Mouse (Mus musculus) limb, embryonic 10.5 days (tissue): Measurements from ENCODE around the gene Mid1. TPM values are rescaled to one million over a fixed set of nuclear protein-coding genes. Genes with fewer than 3 reads are reported as not detected.
"Not testable (repeated sequence)": the region's sequence is repeated elsewhere in the genome, so short reads cannot be mapped to it uniquely, and the experiment has no call there.

Experiments
- DNase-seq: peaks from one replicate; pipeline ENCODE4 v3.0.0-alpha.2; 2017; ENCODE audit warnings: low spot score
- H3K27ac ChIP-seq: fragments of 300-500 bp; sonication (generic); 2 replicates; pipeline ENCODE4 v1.5.1; 2016; ENCODE audit warnings: mild to moderate bottlenecking
- H3K27me3 ChIP-seq: fragments of 300-500 bp; sonication (generic); 2 replicates; pipeline ENCODE4 v1.6.1; 2016; ENCODE audit warnings: low read depth, mild to moderate bottlenecking; ENCODE audit not compliant: poor library complexity, severe bottlenecking
- H3K36me3 ChIP-seq: fragments of 300-500 bp; sonication (generic); 2 replicates; pipeline ENCODE4 v1.6.1; 2016; ENCODE audit warnings: mild to moderate bottlenecking, moderate library complexity
- H3K4me1 ChIP-seq: fragments of 300-500 bp; sonication (generic); 2 replicates; pipeline ENCODE4 v1.6.1; 2016
- H3K4me3 ChIP-seq: fragments of 300-500 bp; sonication (generic); 2 replicates; pipeline ENCODE4 v1.5.1; 2016; ENCODE audit warnings: mild to moderate bottlenecking, moderate library complexity
- H3K9me3 ChIP-seq: fragments of 300-500 bp; sonication (generic); replicated peaks from 2 replicates; pipeline ENCODE4 v1.6.1; 2016; ENCODE audit warnings: mild to moderate bottlenecking
- WGBS: fragments of 180-500 bp; shearing (Covaris S2); methylation state at CpG from one replicate; pipeline ENCODE4 v1.1.7; 2016; 5-methylcytosine and 5-hydroxymethylcytosine counted together
- polyA plus RNA-seq: library from polyadenylated mRNA; unstranded; fragments of >200 nt; fragmentation: Nextera tagmentation; extraction: Ambion mirVana; gene quantifications from 2 replicates; pipeline ENCODE4 v1.2.1, GENCODE M21; 2016

The Mid1 gene
- polyA plus RNA-seq, 1 experiment from 2014 or later, result 12.0 TPM

DNA sequence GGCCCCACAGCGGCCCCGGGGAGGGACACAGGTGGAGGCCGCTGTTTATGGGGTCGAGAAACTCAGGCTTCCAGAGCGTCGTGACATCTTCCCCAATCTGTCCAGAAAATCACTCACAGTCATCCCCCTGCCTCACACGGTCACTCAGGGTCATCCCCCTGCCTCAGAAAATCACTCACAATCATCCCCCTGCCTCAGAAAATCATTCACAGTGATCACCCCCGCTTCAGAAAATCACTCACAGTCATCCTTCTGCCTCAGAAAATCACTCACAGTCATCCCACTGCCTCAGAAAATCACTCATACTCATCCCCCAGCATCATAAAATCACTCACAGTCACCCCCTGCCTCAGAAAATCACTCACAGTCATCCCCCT, 304.2 kb downstream of the Mid1 start:
- 84% methylated on average over 8 of the region's 8 CpGs for WGBS
- peaks cover 51% of the 10 kb centered on the region for H3K36me3 ChIP-seq
- H3K4me3 ChIP-seq, H3K27me3 ChIP-seq, H3K27ac ChIP-seq, H3K4me1 ChIP-seq: not testable (repeated sequence)
- peaks cover 40% of the 10 kb centered on the region for H3K9me3 ChIP-seq
- peak; percentile 65 for DNase-seq

DNA sequence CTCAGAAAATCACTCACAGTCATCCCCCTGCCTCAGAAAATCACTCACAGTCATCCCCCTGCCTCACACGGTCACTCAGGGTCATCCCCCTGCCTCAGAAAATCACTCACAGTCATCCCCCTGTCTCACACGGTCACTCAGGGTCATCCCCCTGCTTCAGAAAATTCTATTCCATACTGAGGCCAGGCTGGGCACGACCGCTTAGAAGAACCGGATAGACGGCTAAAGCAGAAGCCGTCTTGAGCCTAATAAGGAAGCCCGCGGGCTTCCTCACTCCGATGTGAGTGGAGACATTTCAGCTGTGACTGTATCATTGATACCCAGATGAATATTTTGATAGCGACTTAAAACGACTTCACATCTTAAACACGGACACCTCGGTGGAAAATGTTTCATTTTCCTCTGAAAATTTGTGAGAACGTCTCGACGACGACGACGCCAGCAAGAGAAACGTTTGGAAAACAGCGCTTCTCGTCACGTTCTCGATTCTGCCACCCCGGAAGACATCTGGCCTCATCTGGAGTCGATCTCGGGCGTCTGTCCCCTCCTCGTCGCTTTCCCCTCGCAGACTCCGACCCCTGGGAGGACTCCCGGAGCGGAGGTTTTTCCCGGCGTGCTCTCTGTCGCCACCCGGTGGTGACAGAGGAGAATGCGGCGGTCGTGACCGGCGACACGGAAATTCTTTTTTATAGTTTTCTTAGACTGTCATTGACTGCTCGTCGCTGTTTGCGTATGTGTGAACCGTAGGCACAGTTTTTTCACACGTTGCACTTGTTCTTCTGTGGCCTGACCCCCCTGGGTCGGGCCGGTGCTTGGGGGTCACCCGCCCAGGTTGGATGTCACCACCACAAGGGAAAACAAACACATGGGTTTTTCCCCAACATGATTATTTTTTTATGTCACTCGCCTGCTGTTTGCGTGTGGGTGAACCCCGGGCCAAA, 305.0 kb downstream of the Mid1 start:
- peak; percentile 61 for DNase-seq
- Histone ChIP-seq H3K9me3 (peaks cover 33% of the 10 kb centered on the region), H3K36me3 (peaks cover 44% of the 10 kb centered on the region)
- H3K4me3 ChIP-seq, H3K4me1 ChIP-seq, H3K27ac ChIP-seq, H3K27me3 ChIP-seq: not testable (repeated sequence)
- 77% methylated on average over 56 of the region's 56 CpGs for WGBS

DNA sequence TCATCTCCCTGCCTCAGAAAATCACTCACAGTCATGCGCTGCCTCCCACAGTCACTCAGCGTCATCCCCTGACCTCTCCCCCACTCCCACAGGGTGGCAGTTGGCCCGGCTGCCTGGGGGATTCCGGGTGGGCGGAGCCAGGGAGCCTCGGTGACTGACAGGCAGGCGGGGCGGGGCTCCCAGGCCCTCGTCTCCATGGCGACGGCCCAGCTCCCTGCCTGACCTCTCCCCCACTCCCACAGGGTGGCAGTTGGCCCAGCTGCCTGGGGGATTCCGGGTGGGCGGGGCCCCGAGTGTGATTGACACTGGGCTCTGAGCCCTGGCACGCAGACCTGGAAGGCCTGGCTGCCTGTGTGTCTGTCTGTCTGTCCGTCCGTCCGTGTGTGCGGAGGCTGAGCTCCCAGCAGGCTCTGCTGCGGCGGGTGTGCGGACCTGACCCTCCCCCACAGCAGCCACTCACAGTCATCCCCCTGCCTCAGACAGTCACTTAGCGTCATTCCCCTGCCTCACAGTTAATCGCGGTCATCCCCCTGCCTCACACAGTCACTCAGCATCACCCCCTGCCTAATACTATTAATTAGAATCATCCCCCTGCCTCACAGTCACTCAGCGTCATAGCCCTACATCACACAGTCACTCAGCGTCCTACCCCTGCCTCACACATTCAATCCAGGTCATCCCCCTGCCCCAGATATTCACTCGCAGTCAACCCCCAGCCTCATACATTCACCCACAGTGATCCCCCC, 306.3 kb downstream of the Mid1 start:
- 15% methylated on average over 11 of the region's 28 CpGs for WGBS

DNA sequence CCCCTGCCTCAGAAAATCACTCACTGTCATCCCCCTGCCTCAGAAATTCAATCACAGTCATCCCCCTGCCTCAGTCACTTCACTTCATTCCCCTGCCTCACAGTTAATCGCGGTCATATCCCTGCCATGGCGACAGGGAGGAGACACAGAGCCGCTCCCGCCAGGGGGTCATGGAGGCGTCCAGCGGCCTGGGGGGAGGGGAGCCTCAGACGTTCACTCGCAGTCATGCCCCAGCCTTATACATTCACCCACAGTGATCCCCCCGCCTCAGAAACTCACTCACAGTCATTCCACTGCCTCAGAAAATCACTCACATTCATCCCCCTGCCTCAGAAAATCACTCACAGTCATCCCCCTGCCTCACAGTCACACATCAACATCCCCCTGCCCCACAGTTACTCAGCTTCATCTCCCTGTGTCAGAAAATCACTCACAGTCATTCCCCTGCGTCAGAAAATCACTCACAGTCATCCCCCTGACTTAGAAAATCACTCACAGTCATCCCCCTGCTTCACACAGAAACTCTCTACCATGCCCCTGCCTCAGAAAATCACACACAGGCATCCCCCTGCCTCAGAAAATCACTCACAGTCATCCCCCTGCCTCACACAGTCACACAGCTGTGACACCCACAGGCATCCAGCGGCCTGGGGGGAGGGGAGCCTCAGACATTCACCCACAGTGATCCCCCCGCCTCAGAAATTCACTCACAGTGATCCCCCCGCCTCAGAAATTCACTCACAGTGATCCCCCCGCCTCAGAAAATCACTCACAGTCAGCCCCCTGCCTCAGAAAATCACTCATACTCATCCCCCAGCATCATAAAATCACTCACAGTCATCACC, 307.3 kb downstream of the Mid1 start:
- H3K4me1 ChIP-seq, H3K27me3 ChIP-seq, H3K27ac ChIP-seq, DNase-seq, H3K4me3 ChIP-seq: not testable (repeated sequence)
- WGBS, result 24% methylated on average over 10 of the region's 15 CpGs
- Histone ChIP-seq H3K36me3 (peaks cover 28% of the 10 kb centered on the region), H3K9me3 (peaks cover 23% of the 10 kb centered on the region)

More for the DNA sequence above, 306.3 kb downstream of the Mid1 start:
- not testable (repeated sequence) for H3K4me1 ChIP-seq, H3K4me3 ChIP-seq, H3K27ac ChIP-seq, H3K27me3 ChIP-seq
- peak; percentile 29 for DNase-seq
- H3K36me3 ChIP-seq, result peaks cover 35% of the 10 kb centered on the region
- H3K9me3 ChIP-seq, result peaks cover 27% of the 10 kb centered on the region

DNA sequence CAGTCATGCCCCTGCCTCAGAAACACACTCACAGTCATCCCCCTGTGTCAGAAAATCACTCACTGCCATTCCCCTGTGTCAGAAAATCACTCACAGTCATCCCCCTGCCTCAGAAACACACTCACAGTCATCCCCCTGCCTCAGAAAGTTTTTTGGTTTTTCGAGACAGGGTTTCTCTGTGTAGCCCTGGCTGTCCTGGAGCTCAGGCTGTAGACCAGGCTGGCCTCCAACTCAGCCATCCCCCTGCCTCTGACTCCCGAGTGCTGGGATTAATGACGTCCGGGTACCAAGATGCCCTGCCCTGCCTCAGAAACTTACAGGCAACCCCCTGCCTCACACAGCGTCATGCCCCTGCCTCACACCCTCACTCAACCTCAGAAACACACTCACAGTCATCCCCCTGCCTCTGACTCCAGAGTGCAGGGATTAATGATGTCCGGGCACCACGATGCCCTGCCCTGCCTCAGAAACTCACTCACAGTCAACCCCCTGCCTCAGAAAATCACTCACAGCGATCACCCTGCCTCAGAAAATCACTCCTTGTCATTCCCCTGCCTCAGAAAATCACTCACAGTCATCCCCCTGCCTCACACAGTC, 308.1 kb downstream of the Mid1 start:
- H3K36me3 ChIP-seq, result peaks cover 24% of the 10 kb centered on the region
- H3K9me3 ChIP-seq, result peaks cover 20% of the 10 kb centered on the region
- not testable (repeated sequence) for H3K27ac ChIP-seq, H3K4me3 ChIP-seq, H3K4me1 ChIP-seq, H3K27me3 ChIP-seq, DNase-seq
- no CpG with 5 or more reads among the region's 8 CpGs for WGBS

DNA sequence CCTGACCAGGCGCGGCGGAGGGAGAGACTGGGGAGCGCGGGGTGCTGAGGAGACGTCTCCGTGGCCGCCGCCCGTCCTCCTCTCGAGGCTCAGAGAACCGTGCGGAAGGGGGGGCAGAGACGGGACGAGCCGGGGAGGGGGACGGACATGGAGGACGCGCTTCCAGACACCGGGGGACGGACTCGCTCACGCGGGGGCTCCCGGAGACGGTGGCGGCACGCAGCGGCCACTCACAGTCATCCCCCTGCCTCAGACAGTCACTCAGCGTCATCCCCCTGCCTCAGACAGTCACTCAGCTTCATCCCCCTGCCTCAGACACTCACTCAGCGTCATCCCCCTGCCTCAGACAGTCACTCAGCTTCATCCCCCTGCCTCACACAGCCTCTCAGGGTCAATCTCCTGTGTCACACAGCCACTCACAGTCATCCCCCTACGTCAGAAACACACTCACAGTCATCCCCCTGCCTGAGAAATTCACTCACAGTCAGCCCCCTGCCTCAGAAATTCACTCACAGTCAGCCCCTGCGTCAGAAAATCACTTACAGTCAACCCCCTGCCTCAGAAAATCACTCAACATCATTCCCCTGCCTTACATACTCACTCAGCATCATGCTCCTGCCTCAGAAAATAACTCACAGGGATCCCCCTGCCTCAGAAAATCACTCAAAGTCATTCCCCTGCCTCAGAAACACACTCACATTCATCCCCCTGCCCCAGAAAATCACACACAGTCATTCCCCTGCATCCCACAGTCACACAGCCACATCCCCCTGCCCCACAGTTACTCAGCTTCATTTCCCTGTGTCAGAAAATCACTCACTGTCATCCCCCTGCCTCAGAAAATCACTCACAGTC, 309.2 kb downstream of the Mid1 start:
- peaks cover 12% of the 10 kb centered on the region for H3K9me3 ChIP-seq
- WGBS, result 24% methylated on average over 3 of the region's 33 CpGs
- DNase-seq, H3K27me3 ChIP-seq, H3K4me3 ChIP-seq, H3K27ac ChIP-seq, H3K4me1 ChIP-seq: not testable (repeated sequence)
- H3K36me3 ChIP-seq, result peaks cover 15% of the 10 kb centered on the region

DNA sequence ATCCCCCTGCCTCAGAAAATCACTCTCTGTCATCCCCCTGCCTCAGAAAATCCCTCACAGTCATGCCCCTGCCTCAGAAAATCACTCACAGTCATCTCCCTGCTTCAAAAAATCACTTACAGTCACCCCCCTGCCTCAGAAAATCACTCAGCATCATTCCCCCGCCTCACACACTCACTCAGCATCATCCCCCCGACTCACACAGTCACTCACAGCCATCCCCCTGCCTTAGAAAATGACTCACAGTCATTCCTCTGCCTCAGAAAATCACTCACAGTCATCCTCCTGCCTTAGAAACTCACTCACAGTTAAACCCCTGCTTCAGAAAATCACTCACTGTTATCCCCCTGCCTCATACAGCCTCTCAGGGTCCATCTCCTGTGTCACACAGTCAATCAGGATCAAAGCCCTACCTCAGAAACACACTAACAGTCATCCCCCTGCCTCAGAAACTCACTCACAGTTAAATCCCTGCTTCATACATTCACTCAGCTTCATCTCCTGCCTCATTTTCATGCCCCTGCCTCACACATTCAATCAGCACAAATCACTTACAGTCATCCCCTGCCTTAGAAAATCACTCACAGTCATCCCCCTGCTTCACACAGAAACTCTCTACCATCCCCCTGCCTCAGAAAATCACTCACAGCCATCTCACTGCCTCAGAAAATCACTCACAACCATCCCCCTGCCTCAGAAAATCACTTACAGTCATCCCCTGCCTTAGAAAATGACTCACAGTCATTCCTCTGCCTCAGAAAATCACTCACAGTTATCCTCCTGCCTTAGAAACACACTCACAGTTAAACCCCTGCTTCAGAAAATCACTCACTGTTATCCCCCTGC, 310.1 kb downstream of the Mid1 start:
- 27% methylated on average over 2 of the region's 2 CpGs for WGBS
- H3K36me3 ChIP-seq, result not testable (repeated sequence)

DNA sequence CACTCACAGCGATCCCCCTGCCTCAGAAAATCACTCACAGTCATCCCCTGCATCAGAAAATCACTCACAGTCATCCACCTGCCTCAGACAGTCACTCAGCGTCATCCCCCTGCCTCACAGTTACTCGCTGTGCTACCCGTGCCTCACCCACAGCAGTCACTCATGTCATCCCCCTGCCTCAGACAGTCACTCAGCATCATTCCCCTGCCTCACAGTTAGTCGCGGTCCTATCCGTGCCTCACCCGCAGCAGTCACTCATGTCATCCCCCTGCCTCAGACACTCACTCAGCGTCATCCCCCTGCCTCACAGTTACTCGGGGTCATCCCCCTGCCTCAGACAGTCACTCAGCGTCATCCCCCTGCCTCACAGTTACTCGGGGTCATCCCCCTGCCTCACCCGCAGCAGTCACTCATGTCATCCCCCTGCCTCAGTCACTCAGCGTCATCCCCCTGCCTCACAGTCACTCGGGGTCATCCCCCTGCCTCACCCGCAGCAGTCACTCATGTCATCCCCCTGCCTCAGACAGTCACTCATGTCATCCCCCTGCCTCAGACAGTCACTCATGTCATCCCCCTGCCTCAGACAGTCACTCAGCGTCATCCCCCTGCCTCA, 311.0 kb downstream of the Mid1 start:
- H3K36me3 ChIP-seq, H3K27ac ChIP-seq, H3K27me3 ChIP-seq, H3K4me3 ChIP-seq, H3K9me3 ChIP-seq, H3K4me1 ChIP-seq: not testable (repeated sequence)
- WGBS, result no CpG with 5 or more reads among the region's 17 CpGs
- peak; percentile 18 for DNase-seq

More for the DNA sequence above, 310.1 kb downstream of the Mid1 start:
- H3K4me3 ChIP-seq, H3K27me3 ChIP-seq, H3K9me3 ChIP-seq, H3K4me1 ChIP-seq, H3K27ac ChIP-seq: not testable (repeated sequence)
- peak; percentile 53 for DNase-seq

DNA sequence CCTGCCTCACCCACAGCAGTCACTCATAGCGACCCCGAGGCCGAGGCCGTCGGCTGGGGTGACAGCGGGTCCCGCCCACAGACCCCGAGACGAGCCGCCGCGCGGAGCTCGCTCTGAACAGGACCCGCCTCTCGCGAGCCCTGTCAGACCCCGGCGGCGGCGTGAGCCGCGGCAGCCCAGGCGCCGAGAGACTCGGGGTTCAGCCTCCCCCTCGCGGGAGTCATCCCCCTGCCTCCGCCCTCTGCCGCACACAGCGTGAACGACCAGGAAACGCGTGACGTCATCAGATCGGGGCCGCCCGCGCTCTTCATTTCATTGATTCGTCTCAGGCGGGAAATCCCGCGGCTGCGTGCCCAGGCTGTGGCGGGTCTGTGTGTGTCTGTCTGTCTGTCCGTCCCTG, 311.9 kb downstream of the Mid1 start:
- H3K9me3 ChIP-seq, H3K36me3 ChIP-seq, H3K27me3 ChIP-seq, DNase-seq, H3K4me1 ChIP-seq, H3K27ac ChIP-seq, H3K4me3 ChIP-seq: not testable (repeated sequence)
- no CpG with 5 or more reads among the region's 46 CpGs for WGBS

DNA sequence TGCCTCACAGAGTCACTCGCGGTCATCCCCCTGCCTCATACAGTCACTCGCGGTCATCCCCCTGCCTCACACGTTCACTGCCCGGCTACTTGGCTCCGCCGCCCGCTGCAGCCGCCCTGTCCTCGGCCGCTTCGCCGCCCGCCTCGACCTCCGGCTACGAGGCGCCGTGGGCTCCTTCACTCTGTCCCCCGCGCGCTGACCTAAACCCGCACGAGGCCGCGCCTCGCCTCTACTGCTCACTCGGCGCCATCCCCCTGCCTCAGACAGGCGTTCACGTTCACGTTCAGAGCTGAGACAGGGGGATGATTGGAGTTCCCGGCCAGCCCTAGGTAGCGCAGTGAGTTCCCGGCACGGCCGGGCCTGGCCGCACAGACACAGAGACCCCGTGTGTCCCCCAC, 312.5 kb downstream of the Mid1 start:
- WGBS, result 10% methylated on average over 5 of the region's 40 CpGs
- peak overlapping the region; percentile 47 for H3K4me3 ChIP-seq
- not testable (repeated sequence) for H3K9me3 ChIP-seq, H3K36me3 ChIP-seq, H3K27ac ChIP-seq, H3K27me3 ChIP-seq, DNase-seq, H3K4me1 ChIP-seq
